Mouse (Mus musculus): ENCODE results near the gene Cct7. TPM values are rescaled to one million over a fixed set of nuclear protein-coding genes. Genes with fewer than 3 reads are reported as not detected.

Cct7 gene
- total RNA-seq, 2 experiments from 2014 or later: 267 to 301 TPM

- DNase-seq: no peak
Observed at GRCm38 (mm10) chr6:85502103-85502910, 51.0 kb downstream of the Cct7 start.

- peak; percentile 55 to 63 for DNase-seq
Observed at GRCm38 (mm10) chr6:85502911-85503250, 51.6 kb downstream of the Cct7 start, which contains the start of gene Fbxo41. TSS of gene Fbxo41 (minus strand) at chr6:85502994.

GRCm38 (mm10) chr6:85504908-85505307 lies 53.6 kb downstream of the Cct7 start:
- no peak for DNase-seq

GRCm38 (mm10) chr6:85508602-85509001 lies 57.3 kb downstream of the Cct7 start:
- DNase-seq: no peak

GRCm38 (mm10) chr6:85510476-85510875 lies 59.2 kb downstream of the Cct7 start:
- peak; percentile 44 to 70 for DNase-seq

- peak; percentile 79 to 80 for DNase-seq
Observed at GRCm38 (mm10) chr6:85511286-85512055, 60.2 kb downstream of the Cct7 start.

- DNase-seq: no peak
Observed at GRCm38 (mm10) chr6:85512056-85512440, 60.7 kb downstream of the Cct7 start.

- no peak for DNase-seq
Observed at GRCm38 (mm10) chr6:85512577-85513530, 61.5 kb downstream of the Cct7 start.

GRCm38 (mm10) chr6:85513531-85513910 lies 62.2 kb downstream of the Cct7 start, which contains the start of gene Egr4:
TSS of gene Egr4 (minus strand) at chr6:85513589.
- peak; percentile 49 to 68 for DNase-seq

GRCm38 (mm10) chr6:85515941-85516340 lies 64.6 kb downstream of the Cct7 start:
- DNase-seq: no peak

Other genes starting within 250 kb of the Cct7 start
- 10 to 100 TPM; 19.9 to 20.5 TPM for gene Sfxn5, start 118.1 kb upstream of the Cct7 start, total RNA-seq (2021)
- gene Rab11fip5, start 76.9 kb upstream of the Cct7 start, total RNA-seq (2021): 10 to 100 TPM; 32.6 to 35.8 TPM
- not detected for gene Noto, start 27.6 kb upstream of the Cct7 start, total RNA-seq (2021)
- 10 to 100 TPM; 31.2 to 35.9 TPM for gene Smyd5, start 19.5 kb upstream of the Cct7 start, total RNA-seq (2021)
- gene Pradc1, start 456 bp downstream of the Cct7 start, total RNA-seq (2021): 10 to 100 TPM; 11.5 to 14.4 TPM
- under 1 TPM; 0.40 to 0.53 TPM for gene Fbxo41, start 51.5 kb downstream of the Cct7 start, total RNA-seq (2021)
- not detected for gene Egr4, start 62.1 kb downstream of the Cct7 start, total RNA-seq (2021)
- gene Alms1, start 136.0 kb downstream of the Cct7 start, total RNA-seq (2021): 10 to 100 TPM; 10.1 to 12.0 TPM

All from adrenal gland, postnatal 36 days (tissue).